Mouse (Mus musculus) erythroblast, embryonic 14.5 days (primary cell): ENCODE data around the gene Gm49378.
A peak's percentile ranks its signal among the peaks of the same experiment; 100 is the strongest.

Experiments used
- GATA1 ChIP-seq: IDR thresholded peaks from 2 replicates; pipeline ENCODE4 v1.6.1; 2012; ENCODE audit warnings: low read length, inconsistent platforms, mixed read lengths
- TAL1 ChIP-seq: IDR thresholded peaks from 3 replicates; pipeline ENCODE4 v1.6.1; 2012; ENCODE audit warnings: low read length, inconsistent platforms, mixed read lengths

DNA sequence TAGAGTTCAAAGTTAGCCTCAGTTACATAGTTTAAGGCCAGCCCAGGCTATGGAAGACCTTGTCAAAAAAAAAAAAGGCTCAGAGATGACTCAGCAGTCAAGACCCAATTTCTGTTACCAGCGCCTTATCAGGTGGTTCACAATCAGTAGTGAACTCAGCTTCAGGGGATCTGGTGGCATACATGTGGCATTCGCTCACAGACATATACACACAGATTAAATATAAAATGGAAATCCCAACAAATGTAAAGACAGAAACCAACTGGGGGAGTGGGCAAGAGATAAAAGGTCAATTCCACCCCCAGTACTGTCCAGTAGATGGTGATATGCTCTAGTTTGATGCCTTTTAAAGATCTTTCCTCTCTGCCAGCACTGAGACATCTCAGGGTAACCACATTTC lies 51.5 kb downstream of the Gm49378 start:
- TF ChIP-seq GATA1 (peak; percentile 52), TAL1 (no peak)
